Mouse (Mus musculus): ENCODE measurements around the gene Psme2. TPM values are rescaled to one million over a fixed set of nuclear protein-coding genes. Genes with fewer than 3 reads are reported as not detected.

Gene Psme2
- polyA plus RNA-seq, 1 experiment: 46.9 TPM

Other genes starting within 250 kb of the Psme2 start
- gene Dhrs4, start 112.4 kb downstream of the Psme2 start, polyA plus RNA-seq (2012; rRNA removed): 17.1 and 17.6 TPM in 2 replicates
- 69.2 and 72.1 TPM in 2 replicates for gene Carmil3, start 100.5 kb downstream of the Psme2 start, polyA plus RNA-seq (2012; rRNA removed)
- 512 and 532 TPM in 2 replicates for gene Cpne6, start 80.7 kb downstream of the Psme2 start, polyA plus RNA-seq (2012; rRNA removed)
- gene Nrl, start 66.1 kb downstream of the Psme2 start, polyA plus RNA-seq (2012; rRNA removed): 0.69 and 0.82 TPM in 2 replicates
- 30.5 and 36.9 TPM in 2 replicates for gene Pck2, start 50.8 kb downstream of the Psme2 start, polyA plus RNA-seq (2012; rRNA removed)
- gene Dcaf11, start 31.1 kb downstream of the Psme2 start, polyA plus RNA-seq (2012; rRNA removed): 107 and 128 TPM in 2 replicates
- gene A730061H03Rik, start 30.7 kb downstream of the Psme2 start, polyA plus RNA-seq (2012; rRNA removed): 1.3 and 1.7 TPM in 2 replicates
- gene Fitm1, start 15.5 kb downstream of the Psme2 start, polyA plus RNA-seq (2012; rRNA removed): 0.11 TPM in 1 of 2 replicates, not detected in the other
- 62.6 and 82.8 TPM in 2 replicates for gene Psme1, start 13.0 kb downstream of the Psme2 start, polyA plus RNA-seq (2012; rRNA removed)
- 56.3 and 58.2 TPM in 2 replicates for gene Emc9, start 5.8 kb downstream of the Psme2 start, polyA plus RNA-seq (2012; rRNA removed)
- gene Rnf31, start 595 bp upstream of the Psme2 start, polyA plus RNA-seq (2012; rRNA removed): 24.2 TPM in 2 replicates
- 19.1 and 22.9 TPM in 2 replicates for gene Irf9, start 12.5 kb upstream of the Psme2 start, polyA plus RNA-seq (2012; rRNA removed)
- 17.2 and 22.6 TPM in 2 replicates for gene Rec8, start 26.9 kb upstream of the Psme2 start, polyA plus RNA-seq (2012; rRNA removed)
- gene Ipo4, start 44.8 kb upstream of the Psme2 start, polyA plus RNA-seq (2012; rRNA removed): 139 and 152 TPM in 2 replicates
- 4.3 and 6.2 TPM in 2 replicates for gene Gm49378, start 46.8 kb upstream of the Psme2 start, polyA plus RNA-seq (2012; rRNA removed)
- 33.0 and 38.5 TPM in 2 replicates for gene Tm9sf1, start 52.7 kb upstream of the Psme2 start, polyA plus RNA-seq (2012; rRNA removed)
- gene Tssk4, start 59.1 kb upstream of the Psme2 start, polyA plus RNA-seq (2012; rRNA removed): 0.78 and 1.2 TPM in 2 replicates
- gene Mdp1, start 69.4 kb upstream of the Psme2 start, polyA plus RNA-seq (2012; rRNA removed): 46.0 and 46.7 TPM in 2 replicates
- gene Gmpr2, start 80.8 kb upstream of the Psme2 start, polyA plus RNA-seq (2012; rRNA removed): 30.6 and 33.0 TPM in 2 replicates
- 351 and 383 TPM in 2 replicates for gene Nedd8, start 81.0 kb upstream of the Psme2 start, polyA plus RNA-seq (2012; rRNA removed)
- 19.2 and 21.7 TPM in 2 replicates for gene Tinf2, start 90.7 kb upstream of the Psme2 start, polyA plus RNA-seq (2012; rRNA removed)
- 0.14 and 0.21 TPM in 2 replicates for gene Tgm1, start 122.8 kb upstream of the Psme2 start, polyA plus RNA-seq (2012; rRNA removed)
- gene Rabggta, start 131.2 kb upstream of the Psme2 start, polyA plus RNA-seq (2012; rRNA removed): 60.7 and 64.3 TPM in 2 replicates
- 111 and 119 TPM in 2 replicates for gene Dhrs1, start 154.6 kb upstream of the Psme2 start, polyA plus RNA-seq (2012; rRNA removed)
- 8.9 and 9.0 TPM in 2 replicates for gene Nop9, start 154.6 kb upstream of the Psme2 start, polyA plus RNA-seq (2012; rRNA removed)
- gene Cideb, start 167.3 kb upstream of the Psme2 start, polyA plus RNA-seq (2012; rRNA removed): 15.6 and 18.7 TPM in 2 replicates
- gene Ltb4r2, start 170.3 kb upstream of the Psme2 start, polyA plus RNA-seq (2012; rRNA removed): 0.18 and 0.19 TPM in 2 replicates
- gene Ltb4r1, start 174.8 kb upstream of the Psme2 start, polyA plus RNA-seq (2012; rRNA removed): 0.11 and 0.14 TPM in 2 replicates
- 4.0 and 4.3 TPM in 2 replicates for gene Adcy4, start 193.0 kb upstream of the Psme2 start, polyA plus RNA-seq (2012; rRNA removed)
- gene Ripk3, start 197.8 kb upstream of the Psme2 start, polyA plus RNA-seq (2012; rRNA removed): 0.67 and 0.68 TPM in 2 replicates
- gene Nfatc4, start 232.0 kb upstream of the Psme2 start, polyA plus RNA-seq (2012; rRNA removed): 1.5 and 2.7 TPM in 2 replicates

Measured in frontal cortex, adult 2 months (tissue).